Mouse (Mus musculus): ENCODE measurements at regions not wholly inside any gene's neighbourhood (a gene's known extent, or its start where the extent isn't known, plus 50 kb on each side); places are given as distances from the start of the nearest gene placed in this dataset.
A peak's percentile ranks its signal among the peaks of the same experiment; 100 is the strongest.
"Not testable (repeated sequence)": the region's sequence is repeated elsewhere in the genome, so short reads cannot be mapped to it uniquely, and the experiment has no call there.

- Histone ChIP-seq H3K36me3 (ENCODE audit: insufficient read depth, low read length) (no peaks in the 10 kb centered on the region), H3K9ac (replicated peaks; ENCODE audit: low read length) (no peak overlapping the region), H3K27ac (ENCODE audit: low read length) (no peak overlapping the region), H3K4me1 (ENCODE audit: insufficient read depth, low read length) (no peaks in the 10 kb centered on the region), H3K4me3 (ENCODE audit: low read length) (no peak overlapping the region), H3K27me3 (ENCODE audit: insufficient read depth, low read length) (no peaks in the 10 kb centered on the region), H3K4me2 (replicated peaks; ENCODE audit: low read depth, low read length) (no peak overlapping the region), H3K9me3 (ENCODE audit: low read length) (no peaks in the 10 kb centered on the region)
- ATAC-seq (ENCODE audit: low FRiP score, low TSS enrichment): 0 out of 2 replicates have a peak, but pooled peaks have one; percentile 42
- 12% methylated on average over 1 of the region's 1 CpGs for WGBS
Measured at GRCm38 (mm10) chr16:57970956-57971355, 216.4 kb upstream of the Col8a1 start.

- H3K4me1 ChIP-seq (ENCODE audit: insufficient read depth, low read length): peaks cover 5% of the 10 kb centered on the region
- H3K27me3 ChIP-seq (ENCODE audit: insufficient read depth, low read length): no peaks in the 10 kb centered on the region
- 37% methylated on average over 5 of the region's 5 CpGs for WGBS
- no peak overlapping the region for H3K9ac ChIP-seq (replicated peaks; ENCODE audit: low read length)
- no peak overlapping the region for H3K27ac ChIP-seq (ENCODE audit: low read length)
- no peak overlapping the region for H3K4me2 ChIP-seq (replicated peaks; ENCODE audit: low read depth, low read length)
- H3K9me3 ChIP-seq (ENCODE audit: low read length): no peaks in the 10 kb centered on the region
- H3K4me3 ChIP-seq (ENCODE audit: low read length): no peak overlapping the region
- ATAC-seq (ENCODE audit: low FRiP score, low TSS enrichment): peak; percentile 83
- H3K36me3 ChIP-seq (ENCODE audit: insufficient read depth, low read length): no peaks in the 10 kb centered on the region
Measured at GRCm38 (mm10) chr16:57984111-57984510, 229.6 kb upstream of the Col8a1 start.

- Histone ChIP-seq H3K4me3 (ENCODE audit: low read length) (no peak overlapping the region), H3K27ac (ENCODE audit: low read length) (no peak overlapping the region), H3K9me3 (ENCODE audit: low read length) (no peaks in the 10 kb centered on the region), H3K36me3 (ENCODE audit: insufficient read depth, low read length) (no peaks in the 10 kb centered on the region), H3K9ac (replicated peaks; ENCODE audit: low read length) (no peak overlapping the region), H3K4me1 (ENCODE audit: insufficient read depth, low read length) (no peaks in the 10 kb centered on the region), H3K27me3 (ENCODE audit: insufficient read depth, low read length) (no peaks in the 10 kb centered on the region), H3K4me2 (replicated peaks; ENCODE audit: low read depth, low read length) (no peak overlapping the region)
- ATAC-seq (ENCODE audit: low FRiP score, low TSS enrichment): no peak
- WGBS: 64% methylated on average over 3 of the region's 3 CpGs
Measured at GRCm38 (mm10) chr16:58005740-58006139, 251.2 kb upstream of the Col8a1 start.

GRCm38 (mm10) chr16:58013557-58013956 is 259.0 kb upstream of the Col8a1 start:
- no peak overlapping the region for H3K27ac ChIP-seq (ENCODE audit: low read length)
- H3K4me3 ChIP-seq (ENCODE audit: low read length): no peak overlapping the region
- H3K36me3 ChIP-seq (ENCODE audit: insufficient read depth, low read length): no peaks in the 10 kb centered on the region
- ATAC-seq (ENCODE audit: low FRiP score, low TSS enrichment): no peak
- no peaks in the 10 kb centered on the region for H3K27me3 ChIP-seq (ENCODE audit: insufficient read depth, low read length)
- 30% methylated on average over 1 of the region's 1 CpGs for WGBS
- H3K4me2 ChIP-seq (replicated peaks; ENCODE audit: low read depth, low read length): no peak overlapping the region
- no peaks in the 10 kb centered on the region for H3K4me1 ChIP-seq (ENCODE audit: insufficient read depth, low read length)
- H3K9me3 ChIP-seq (ENCODE audit: low read length): no peaks in the 10 kb centered on the region
- no peak overlapping the region for H3K9ac ChIP-seq (replicated peaks; ENCODE audit: low read length)

- no peak overlapping the region for H3K4me2 ChIP-seq (replicated peaks; ENCODE audit: low read depth, low read length)
- no peaks in the 10 kb centered on the region for H3K9me3 ChIP-seq (ENCODE audit: low read length)
- no peak overlapping the region for H3K4me3 ChIP-seq (ENCODE audit: low read length)
- H3K27ac ChIP-seq (ENCODE audit: low read length): no peak overlapping the region
- WGBS: 56% methylated on average over 2 of the region's 2 CpGs
- H3K9ac ChIP-seq (replicated peaks; ENCODE audit: low read length): no peak overlapping the region
- no peaks in the 10 kb centered on the region for H3K27me3 ChIP-seq (ENCODE audit: insufficient read depth, low read length)
- ATAC-seq (ENCODE audit: low FRiP score, low TSS enrichment): no peak
- H3K36me3 ChIP-seq (ENCODE audit: insufficient read depth, low read length): no peaks in the 10 kb centered on the region
- no peaks in the 10 kb centered on the region for H3K4me1 ChIP-seq (ENCODE audit: insufficient read depth, low read length)
Measured at GRCm38 (mm10) chr16:58027525-58027924, 273.0 kb upstream of the Col8a1 start.

- H3K27ac ChIP-seq (ENCODE audit: low read length); H3K4me1 ChIP-seq (ENCODE audit: insufficient read depth, low read length); H3K4me3 ChIP-seq (ENCODE audit: low read length); H3K36me3 ChIP-seq (ENCODE audit: insufficient read depth, low read length); H3K27me3 ChIP-seq (ENCODE audit: insufficient read depth, low read length); ATAC-seq (ENCODE audit: low FRiP score, low TSS enrichment); H3K9ac ChIP-seq (replicated peaks; ENCODE audit: low read length); H3K9me3 ChIP-seq (ENCODE audit: low read length); H3K4me2 ChIP-seq (replicated peaks; ENCODE audit: low read depth, low read length): not testable (repeated sequence)
- 91% methylated on average over 1 of the region's 1 CpGs for WGBS
Measured at GRCm38 (mm10) chr16:58028541-58028940, 274.0 kb upstream of the Col8a1 start.

- ATAC-seq (ENCODE audit: low FRiP score, low TSS enrichment): no peak
- Histone ChIP-seq H3K4me2 (replicated peaks; ENCODE audit: low read depth, low read length) (no peak overlapping the region), H3K4me3 (ENCODE audit: low read length) (no peak overlapping the region), H3K9me3 (ENCODE audit: low read length) (no peaks in the 10 kb centered on the region), H3K9ac (replicated peaks; ENCODE audit: low read length) (no peak overlapping the region), H3K27me3 (ENCODE audit: insufficient read depth, low read length) (no peaks in the 10 kb centered on the region), H3K27ac (ENCODE audit: low read length) (no peak overlapping the region), H3K36me3 (ENCODE audit: insufficient read depth, low read length) (no peaks in the 10 kb centered on the region), H3K4me1 (ENCODE audit: insufficient read depth, low read length) (no peaks in the 10 kb centered on the region)
- WGBS: 87% methylated on average over 5 of the region's 5 CpGs
Measured at GRCm38 (mm10) chr16:58029674-58030073, 275.1 kb upstream of the Col8a1 start.

GRCm38 (mm10) chr16:58068654-58069271 is 314.2 kb upstream of the Col8a1 start:
- H3K36me3 ChIP-seq (ENCODE audit: insufficient read depth, low read length): no peaks in the 10 kb centered on the region
- H3K4me3 ChIP-seq (ENCODE audit: low read length): no peak overlapping the region
- H3K9me3 ChIP-seq (ENCODE audit: low read length): no peaks in the 10 kb centered on the region
- no peak overlapping the region for H3K27ac ChIP-seq (ENCODE audit: low read length)
- WGBS: 64% methylated on average over 3 of the region's 3 CpGs
- H3K9ac ChIP-seq (replicated peaks; ENCODE audit: low read length): no peak overlapping the region
- H3K27me3 ChIP-seq (ENCODE audit: insufficient read depth, low read length): no peaks in the 10 kb centered on the region
- H3K4me2 ChIP-seq (replicated peaks; ENCODE audit: low read depth, low read length): no peak overlapping the region
- no peaks in the 10 kb centered on the region for H3K4me1 ChIP-seq (ENCODE audit: insufficient read depth, low read length)
- ATAC-seq (ENCODE audit: low FRiP score, low TSS enrichment): no peak

- no peak for ATAC-seq (ENCODE audit: low FRiP score, low TSS enrichment)
- no peak overlapping the region for H3K4me2 ChIP-seq (replicated peaks; ENCODE audit: low read depth, low read length)
- no peaks in the 10 kb centered on the region for H3K9me3 ChIP-seq (ENCODE audit: low read length)
- no peak overlapping the region for H3K4me3 ChIP-seq (ENCODE audit: low read length)
- H3K27ac ChIP-seq (ENCODE audit: low read length): no peak overlapping the region
- no peak overlapping the region for H3K9ac ChIP-seq (replicated peaks; ENCODE audit: low read length)
- 75% methylated on average over 3 of the region's 3 CpGs for WGBS
- H3K36me3 ChIP-seq (ENCODE audit: insufficient read depth, low read length): no peaks in the 10 kb centered on the region
- no peaks in the 10 kb centered on the region for H3K4me1 ChIP-seq (ENCODE audit: insufficient read depth, low read length)
- H3K27me3 ChIP-seq (ENCODE audit: insufficient read depth, low read length): no peaks in the 10 kb centered on the region
Measured at GRCm38 (mm10) chr16:58072441-58072840, 317.9 kb upstream of the Col8a1 start.

- 91% methylated on average over 4 of the region's 4 CpGs for WGBS
- H3K27me3 ChIP-seq (ENCODE audit: insufficient read depth, low read length): no peaks in the 10 kb centered on the region
Measured at GRCm38 (mm10) chr16:58100351-58100750, 307.9 kb upstream of the Dcbld2 start.

More at GRCm38 (mm10) chr16:58100351-58100750, 307.9 kb upstream of the Dcbld2 start:
- Histone ChIP-seq H3K9ac (replicated peaks; ENCODE audit: low read length) (no peak overlapping the region), H3K4me1 (ENCODE audit: insufficient read depth, low read length) (no peaks in the 10 kb centered on the region), H3K4me2 (replicated peaks; ENCODE audit: low read depth, low read length) (no peak overlapping the region), H3K9me3 (ENCODE audit: low read length) (no peaks in the 10 kb centered on the region), H3K27ac (ENCODE audit: low read length) (no peak overlapping the region), H3K4me3 (ENCODE audit: low read length) (no peak overlapping the region), H3K36me3 (ENCODE audit: insufficient read depth, low read length) (no peaks in the 10 kb centered on the region)
- no peak for ATAC-seq (ENCODE audit: low FRiP score, low TSS enrichment)

Measured in kidney, embryonic 16.5 days (tissue).